Mouse (Mus musculus) erythroblast, embryonic 14.5 days (primary cell): ENCODE measurements around the gene Ky. TPM values are rescaled to one million over a fixed set of nuclear protein-coding genes. Genes with fewer than 3 reads are reported as not detected.

Experiments
- H3K27me3 ChIP-seq: 2 replicates; pipeline ENCODE4 v1.6.1; 2012; ENCODE audit warnings: inconsistent platforms; ENCODE audit not compliant: control insufficient read depth
- H3K36me3 ChIP-seq: 2 replicates; pipeline ENCODE4 v1.6.1; 2012; ENCODE audit warnings: mild to moderate bottlenecking, inconsistent platforms; ENCODE audit not compliant: control insufficient read depth
- H3K4me1 ChIP-seq: 2 replicates; pipeline ENCODE4 v1.6.1; 2012; ENCODE audit warnings: inconsistent platforms; ENCODE audit not compliant: control insufficient read depth
- H3K4me3 ChIP-seq: replicated peaks from 2 replicates; pipeline ENCODE3; 2012; ENCODE audit warnings: moderate library complexity, mild to moderate bottlenecking, inconsistent platforms
- H3K9me3 ChIP-seq: 2 replicates; pipeline ENCODE4 v1.6.1; 2012; ENCODE audit warnings: low read length, inconsistent platforms, mixed read lengths; ENCODE audit not compliant: control insufficient read depth
- GATA1 ChIP-seq: IDR thresholded peaks from 2 replicates; pipeline ENCODE4 v1.6.1; 2012; ENCODE audit warnings: low read length, inconsistent platforms, mixed read lengths
- TAL1 ChIP-seq: IDR thresholded peaks from 3 replicates; pipeline ENCODE4 v1.6.1; 2012; ENCODE audit warnings: low read length, inconsistent platforms, mixed read lengths
- polyA plus RNA-seq: library from polyadenylated mRNA; stranded (reverse); fragments of >175 nt; gene quantifications from 2 replicates; pipeline ENCODE4 v1.2.3, GENCODE M21; 2012

The Ky gene
- polyA plus RNA-seq: not detected in 2 replicates

DNA sequence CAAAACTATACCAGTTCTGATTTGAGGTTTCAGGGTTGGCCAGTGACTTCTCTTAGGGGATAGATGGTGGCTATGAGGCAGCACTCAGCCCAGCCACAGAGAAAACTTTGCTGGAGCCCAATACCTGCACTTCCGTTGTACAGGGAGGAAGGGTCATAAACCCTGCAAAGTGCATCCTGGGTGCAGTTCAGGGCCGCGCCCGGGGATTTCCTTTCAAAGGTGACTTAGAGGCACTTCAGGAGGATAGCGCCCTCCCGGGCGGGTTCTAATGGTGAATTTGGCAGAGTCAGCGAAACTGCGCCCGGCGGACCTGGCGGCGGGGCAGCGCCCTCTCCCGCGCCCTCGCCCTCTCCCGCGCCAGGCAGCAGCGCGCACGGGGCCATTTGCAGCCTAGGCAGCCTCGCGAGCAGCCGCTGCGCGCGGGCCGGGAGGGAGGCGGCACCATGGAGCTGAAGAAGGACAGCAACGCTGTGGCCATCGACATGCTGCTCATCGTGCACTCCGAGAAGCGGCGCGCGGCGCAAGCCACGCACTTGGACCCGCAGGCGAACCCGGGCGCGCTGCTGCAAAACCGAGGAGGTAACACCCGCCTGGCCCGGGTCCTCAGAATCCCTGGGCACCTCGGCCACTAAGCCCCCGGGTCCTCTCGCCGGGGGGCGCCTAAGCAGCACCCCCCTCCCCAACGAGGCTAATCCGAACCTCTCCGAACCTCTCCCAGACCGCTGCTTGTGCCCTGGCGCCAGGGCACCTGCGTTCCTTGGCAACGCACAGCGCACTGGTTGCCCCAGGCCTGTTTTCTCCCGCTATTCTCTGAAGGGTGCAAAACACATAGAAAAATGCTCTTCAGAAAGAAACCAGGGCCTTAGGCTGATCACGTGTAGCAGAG, at the start of gene Ky:
Gene Ky (plus strand): TSS at position 51 of the 886 bp plus-strand sequence.
- Histone ChIP-seq H3K4me1 (no peaks in the 10 kb centered on the region), H3K9me3 (no peaks in the 10 kb centered on the region), H3K36me3 (no peaks in the 10 kb centered on the region), H3K27me3 (peaks cover 10% of the 10 kb centered on the region), H3K4me3 (no peak within 1 kb of the TSS)
- TF ChIP-seq GATA1 (no peak), TAL1 (no peak)

DNA sequence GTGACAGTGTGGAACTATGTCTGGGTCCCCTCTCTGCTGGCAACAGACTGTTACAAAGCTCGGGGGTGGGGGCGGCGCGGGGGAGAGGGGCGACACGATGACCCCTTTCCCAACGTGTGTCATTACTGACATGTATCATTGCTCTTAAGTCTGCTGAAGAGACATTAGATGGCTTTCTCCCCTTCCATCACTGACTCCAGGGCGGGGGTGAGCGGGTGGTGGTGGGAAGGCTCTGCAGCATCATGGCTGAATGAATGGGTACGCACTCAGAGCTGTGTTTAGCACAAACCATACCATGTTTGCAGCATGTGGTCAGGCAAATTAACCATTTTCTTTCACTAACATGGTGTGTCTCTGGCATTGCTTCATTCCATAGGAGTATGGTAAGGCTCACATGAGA, 43.3 kb upstream of the Ky start:
- TF ChIP-seq TAL1 (no peak), GATA1 (no peak)
- H3K36me3 ChIP-seq: no peaks in the 10 kb centered on the region

DNA sequence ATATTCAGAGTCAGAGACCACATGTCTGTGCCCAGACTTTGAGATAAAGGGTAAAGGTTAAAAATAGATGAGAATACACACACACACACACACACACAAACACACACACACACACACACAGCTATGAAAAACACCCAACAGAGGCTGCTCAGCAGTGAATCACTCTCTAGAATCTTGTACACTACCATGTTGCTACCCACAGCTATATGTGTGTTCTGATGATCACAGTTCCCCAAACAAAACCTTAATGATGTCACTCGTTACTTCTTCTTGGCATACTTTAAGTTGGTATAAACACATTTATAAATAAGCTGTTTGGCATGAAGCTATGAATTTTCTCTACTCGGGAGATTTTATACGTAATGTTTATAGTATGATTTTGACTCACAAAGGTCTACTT, 40.5 kb upstream of the Ky start:
- TF ChIP-seq GATA1 (no peak), TAL1 (no peak)
- no peaks in the 10 kb centered on the region for H3K4me1 ChIP-seq
- no peaks in the 10 kb centered on the region for H3K27me3 ChIP-seq
- no peaks in the 10 kb centered on the region for H3K36me3 ChIP-seq
- H3K9me3 ChIP-seq: no peaks in the 10 kb centered on the region
- H3K4me3 ChIP-seq: no peak overlapping the region

More for the DNA sequence above, 43.3 kb upstream of the Ky start:
- Histone ChIP-seq H3K4me1 (no peaks in the 10 kb centered on the region), H3K27me3 (no peaks in the 10 kb centered on the region), H3K4me3 (no peak overlapping the region), H3K9me3 (no peaks in the 10 kb centered on the region)

DNA sequence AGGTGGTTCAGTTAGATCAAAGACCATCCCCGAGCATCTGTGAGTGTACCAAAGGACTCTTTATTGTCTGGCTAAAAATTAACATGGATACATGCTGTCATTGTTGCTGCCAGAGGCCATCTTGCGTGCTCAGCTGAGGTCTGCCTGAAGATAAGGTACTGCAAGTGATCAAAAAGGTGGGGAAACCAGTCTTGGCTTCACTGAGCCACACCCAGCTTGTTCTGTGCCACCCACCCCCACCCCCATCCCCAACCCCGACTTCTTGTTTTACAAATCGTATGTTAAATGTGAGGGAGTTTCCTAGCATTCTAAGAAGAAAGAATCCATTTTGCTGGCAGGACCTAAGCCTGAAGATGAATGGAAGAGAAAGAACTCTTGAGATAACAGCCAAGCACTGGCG, 39.8 kb upstream of the Ky start:
- no peaks in the 10 kb centered on the region for H3K27me3 ChIP-seq
- H3K9me3 ChIP-seq: no peaks in the 10 kb centered on the region
- TF ChIP-seq TAL1 (no peak), GATA1 (no peak)
- no peaks in the 10 kb centered on the region for H3K4me1 ChIP-seq
- H3K4me3 ChIP-seq: no peak overlapping the region
- H3K36me3 ChIP-seq: no peaks in the 10 kb centered on the region

DNA sequence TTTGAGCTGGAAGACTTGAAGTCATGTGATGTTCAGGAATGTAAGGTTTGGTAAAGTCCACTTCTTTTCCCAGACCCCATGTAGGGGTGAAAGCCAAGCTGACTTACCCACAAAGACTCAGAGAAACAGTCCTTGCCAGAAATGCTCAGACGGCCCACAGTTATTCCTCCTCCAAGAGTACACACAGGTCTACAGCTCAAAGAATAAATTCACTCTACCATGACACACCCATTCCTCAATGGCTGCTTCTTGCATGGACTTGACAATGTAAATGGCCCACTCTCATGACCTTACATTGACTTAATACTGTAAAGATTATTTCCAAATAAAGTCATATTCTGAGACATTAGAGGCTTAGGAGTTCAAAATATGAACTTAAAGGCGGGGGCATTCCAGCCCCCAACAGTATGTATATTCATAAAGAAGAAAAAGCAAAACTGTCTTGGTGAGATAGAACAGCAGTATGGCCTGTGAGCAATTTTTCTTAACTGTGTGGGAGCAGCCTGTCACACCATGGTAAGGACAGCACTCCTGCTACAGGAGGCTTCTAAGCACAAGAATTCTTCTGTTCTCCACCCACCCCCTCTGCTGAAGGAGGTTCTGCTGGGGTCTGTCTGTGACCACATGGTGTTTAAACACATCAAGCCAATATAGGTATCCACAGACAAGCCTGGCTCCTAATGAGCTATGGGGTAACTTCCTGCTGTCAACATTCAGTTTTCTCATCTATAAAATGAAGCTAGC, 35.3 kb upstream of the Ky start:
- Histone ChIP-seq H3K36me3 (no peaks in the 10 kb centered on the region), H3K4me1 (no peaks in the 10 kb centered on the region), H3K9me3 (no peaks in the 10 kb centered on the region), H3K4me3 (no peak overlapping the region), H3K27me3 (no peaks in the 10 kb centered on the region)
- no peak for TF ChIP-seq GATA1
- TF ChIP-seq TAL1: no peak

DNA sequence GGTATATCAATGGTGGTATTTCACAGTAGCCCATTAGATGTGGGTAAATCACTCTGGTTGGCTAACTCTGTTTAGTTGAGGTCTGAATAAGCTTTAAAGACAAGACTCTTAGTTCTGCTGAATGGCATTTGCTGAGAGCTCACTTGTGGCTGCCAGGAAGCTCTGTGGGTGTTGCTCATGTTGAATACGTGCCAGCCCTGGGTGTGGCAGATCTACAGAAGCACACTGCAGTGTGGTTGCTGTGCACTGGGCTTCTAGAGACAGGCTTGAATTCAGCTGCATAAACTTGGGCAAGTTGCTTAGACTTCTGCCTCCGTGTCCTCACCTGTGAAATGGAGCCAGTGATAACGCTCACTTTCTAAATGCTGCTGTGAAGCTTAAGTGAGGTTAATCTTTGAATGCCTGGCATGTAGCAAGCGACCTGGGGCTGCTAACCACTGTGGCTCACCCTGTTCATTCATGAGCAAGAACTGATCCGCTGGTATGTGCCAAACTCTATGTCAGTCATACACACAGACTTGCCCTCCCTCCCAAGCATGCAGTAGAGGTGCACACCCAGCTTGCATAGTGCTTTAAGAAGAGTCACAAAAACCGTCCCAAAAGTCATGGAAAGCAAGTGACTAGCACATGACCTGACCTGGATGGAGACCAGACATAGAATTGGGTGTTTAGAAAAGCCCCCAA, 27.6 kb upstream of the Ky start:
- Histone ChIP-seq H3K9me3 (no peaks in the 10 kb centered on the region), H3K4me3 (no peak overlapping the region), H3K4me1 (no peaks in the 10 kb centered on the region), H3K36me3 (no peaks in the 10 kb centered on the region), H3K27me3 (no peaks in the 10 kb centered on the region)
- TF ChIP-seq TAL1 (no peak), GATA1 (no peak)

DNA sequence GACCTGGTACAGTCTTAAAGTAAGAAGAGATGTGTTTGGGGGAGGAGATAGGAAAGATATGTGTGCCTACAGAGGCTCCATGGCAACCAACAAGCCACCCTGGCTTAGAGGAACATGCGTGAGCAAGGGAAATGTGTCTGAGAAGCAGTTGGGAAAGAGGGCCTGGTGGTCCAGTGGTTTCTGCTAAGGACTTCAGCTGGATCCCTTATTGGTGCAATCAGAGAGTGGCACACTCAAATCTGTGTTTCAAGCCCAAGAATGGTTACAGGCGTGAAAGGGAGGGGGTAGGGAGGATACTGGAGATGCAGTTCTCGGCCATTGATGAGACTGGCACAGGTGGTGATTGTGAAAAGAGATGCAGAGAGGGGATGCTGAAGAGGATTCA, 27.1 kb upstream of the Ky start:
- Histone ChIP-seq H3K36me3 (no peaks in the 10 kb centered on the region), H3K9me3 (no peaks in the 10 kb centered on the region), H3K27me3 (no peaks in the 10 kb centered on the region), H3K4me3 (no peak overlapping the region), H3K4me1 (no peaks in the 10 kb centered on the region)
- TF ChIP-seq GATA1 (no peak), TAL1 (no peak)

DNA sequence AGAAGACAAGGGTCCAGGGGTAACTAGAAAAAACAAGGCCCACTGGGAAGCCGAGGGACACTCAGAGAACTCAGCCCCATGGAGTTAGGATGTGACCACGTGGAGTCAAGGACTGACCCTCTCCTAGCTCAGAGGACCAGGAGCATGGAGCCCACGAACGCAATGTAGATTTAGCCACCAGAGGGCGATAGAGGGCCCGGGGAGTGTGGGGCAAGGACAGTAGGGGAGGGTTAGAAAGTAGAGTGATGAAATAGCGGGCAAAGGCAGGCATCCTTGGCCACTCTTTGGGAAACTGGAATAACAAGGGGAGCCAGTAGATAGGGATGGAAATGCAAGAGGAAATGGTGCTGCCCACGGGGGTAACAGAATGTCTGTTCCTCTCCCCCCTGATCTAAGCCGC, 26.5 kb upstream of the Ky start:
- Histone ChIP-seq H3K27me3 (no peaks in the 10 kb centered on the region), H3K36me3 (no peaks in the 10 kb centered on the region), H3K9me3 (no peaks in the 10 kb centered on the region), H3K4me1 (no peaks in the 10 kb centered on the region), H3K4me3 (no peak overlapping the region)
- TF ChIP-seq TAL1 (no peak), GATA1 (no peak)
